Mouse (Mus musculus): Measurements from ENCODE around the gene Btbd35f3. TPM values are rescaled to one million over a fixed set of nuclear protein-coding genes. Genes with fewer than 3 reads are reported as not detected.
"Not testable (repeated sequence)": the region's sequence is repeated elsewhere in the genome, so short reads cannot be mapped to it uniquely, and the experiment has no call there.

Gene Btbd35f3
- total RNA-seq (2012; rRNA removed) = not detected in 2 replicates

DNA sequence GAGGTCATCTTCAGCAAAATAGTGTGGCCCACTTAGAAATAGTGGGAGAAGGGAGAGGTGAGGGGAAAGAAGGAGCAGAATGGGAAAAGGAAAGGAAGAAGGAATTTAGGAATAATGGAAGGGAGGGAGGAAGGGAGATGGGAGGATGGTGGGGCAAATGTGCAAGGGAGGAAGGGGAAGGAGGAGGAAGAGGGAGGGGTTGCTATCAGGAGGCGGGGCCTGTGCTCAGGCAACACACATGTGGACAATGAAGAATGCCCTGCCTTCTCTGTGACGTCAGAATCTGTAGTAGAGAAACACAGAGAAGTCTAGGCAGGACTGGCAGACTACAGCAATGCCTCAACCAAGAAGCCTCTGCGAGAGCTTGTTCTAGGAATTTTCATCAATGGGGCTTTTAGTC, at the start of gene Btbd35f3:
TSS of gene Btbd35f3 (plus strand) at position 301 of the 400 bp plus-strand sequence.
- H3K9me3 ChIP-seq (ENCODE audit: control insufficient read depth, insufficient read depth, low read depth, low read length); H3K27ac ChIP-seq (ENCODE audit: insufficient read depth, low read depth, low read length, poor library complexity, severe bottlenecking); DNase-seq (ENCODE audit: low read depth, low spot score); H3K4me1 ChIP-seq (ENCODE audit: control insufficient read depth in 2 of 2, insufficient read depth in 2 of 2, low read length in 2 of 2, poor library complexity in 1 of 2); H3K36me3 ChIP-seq (ENCODE audit: control insufficient read depth, insufficient read depth, low read length, poor library complexity, severe bottlenecking); H3K4me3 ChIP-seq (ENCODE audit: insufficient read depth in 1 of 2, low read depth in 1 of 2, low read length in 2 of 2, poor library complexity in 1 of 2, severe bottlenecking in 1 of 2); in situ Hi-C loops (cut with MboI; ENCODE audit: low sequenced_read_pairs in 2 of 2, unreplicated experiment in 2 of 2); H3K9ac ChIP-seq (ENCODE audit: insufficient read depth, low read depth, low read length, poor library complexity, severe bottlenecking): not testable (repeated sequence)

Other genes with a start within 250 kb of the Btbd35f3 start
- not detected in 2 replicates for gene Btbd35f16, start 80.7 kb upstream of the Btbd35f3 start, total RNA-seq (2012; rRNA removed)
- not detected in 2 replicates for gene Btbd35f28, start 158.9 kb downstream of the Btbd35f3 start, total RNA-seq (2012; rRNA removed)

All from ES-E14 (cell line).